Mouse (Mus musculus) spleen, adult 2 months (tissue): ENCODE results near the gene Cd164.

Experiments used
- CTCF ChIP-seq: fragments of 200-500 bp; IDR thresholded peaks from 2 replicates; pipeline ENCODE4 v1.5.1; 2011; ENCODE audit warnings: mild to moderate bottlenecking, inconsistent platforms; ENCODE audit not compliant: insufficient read depth, insufficient read length, insufficient replicate concordance; ENCODE audit errors: extremely low read depth
- POLR2A ChIP-seq: fragments of 200-500 bp; IDR thresholded peaks from 2 replicates; pipeline ENCODE4 v1.6.1; 2011; ENCODE audit warnings: low read depth, low read length, inconsistent platforms

DNA sequence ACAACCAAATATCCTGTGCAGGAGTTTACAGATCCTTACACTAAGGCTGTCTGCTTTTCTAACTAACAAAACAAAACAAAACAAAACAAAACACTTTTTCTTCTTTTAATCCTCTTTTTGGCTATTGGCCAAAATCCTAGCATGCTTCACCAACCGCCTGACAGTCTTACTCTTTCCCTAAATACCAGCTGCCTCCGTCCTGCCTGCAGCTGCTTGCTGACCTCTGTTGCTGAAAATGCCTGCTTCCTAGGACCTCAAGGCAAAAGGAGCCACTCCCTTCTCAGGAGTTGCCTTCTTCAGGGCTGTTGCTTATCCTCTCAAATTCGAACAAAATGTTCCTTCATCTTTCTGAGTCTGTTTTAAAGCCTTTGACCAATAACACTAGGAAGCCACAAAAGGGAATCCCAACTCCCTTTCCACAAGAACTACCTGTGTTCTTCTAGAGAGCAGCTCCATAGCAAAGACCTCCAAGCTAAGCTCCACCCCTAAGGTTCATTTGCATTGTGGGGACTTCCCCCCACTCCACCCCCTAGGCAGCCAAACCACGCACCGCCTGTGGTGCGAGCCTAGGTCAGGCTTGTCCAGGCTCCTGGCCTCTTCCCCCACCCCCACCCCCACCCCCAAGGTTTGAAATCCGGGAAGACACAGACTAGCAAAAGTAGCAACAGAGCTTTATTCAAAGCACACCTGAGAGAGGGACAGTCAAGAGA is 25.4 kb downstream of the Cd164 start:
- TF ChIP-seq CTCF (no peak), POLR2A (no peak)
